Mouse (Mus musculus) forebrain, embryonic 16.5 days (tissue): Measurements from ENCODE around the gene Antxrl. TPM values are rescaled to one million over a fixed set of nuclear protein-coding genes. Genes with fewer than 3 reads are reported as not detected.

Experiments
- ATAC-seq: fragments of 200-750 bp; cut with Nextera tagmentation; 2 replicates; pipeline ENCODE4 v1.8.0; 2017; ENCODE audit warnings: mild to moderate bottlenecking, moderate library complexity
- H3K27ac ChIP-seq: fragments of 300-500 bp; sonication (generic); 2 replicates; pipeline ENCODE4 v1.5.1; 2014; ENCODE audit warnings: low read length, control low read depth
- H3K27me3 ChIP-seq: fragments of 300-500 bp; sonication (generic); replicated peaks from 2 replicates; pipeline ENCODE4 v1.6.1; 2014; ENCODE audit warnings: low read length; ENCODE audit not compliant: control insufficient read depth, insufficient read depth
- H3K36me3 ChIP-seq: fragments of 300-500 bp; sonication (generic); 2 replicates; pipeline ENCODE4 v1.6.1; 2014; ENCODE audit not compliant: control insufficient read depth, insufficient read depth
- H3K4me1 ChIP-seq: fragments of 300-500 bp; sonication (generic); replicated peaks from 2 replicates; pipeline ENCODE4 v1.6.1; 2014; ENCODE audit warnings: low read length; ENCODE audit not compliant: control insufficient read depth, insufficient read depth
- H3K4me2 ChIP-seq: fragments of 300-500 bp; sonication (generic); 2 replicates; pipeline ENCODE4 v1.6.1; 2014; ENCODE audit warnings: mild to moderate bottlenecking, low read length, control low read depth
- H3K4me3 ChIP-seq: fragments of 300-500 bp; sonication (generic); replicated peaks from 2 replicates; pipeline ENCODE4 v1.5.1; 2014; ENCODE audit warnings: mild to moderate bottlenecking, low read length, control low read depth
- H3K9ac ChIP-seq: fragments of 300-500 bp; sonication (generic); replicated peaks from 2 replicates; pipeline ENCODE4 v1.6.1; 2014; ENCODE audit warnings: low read depth, low read length, control low read depth
- H3K9me3 ChIP-seq: fragments of 300-500 bp; sonication (generic); 2 replicates; pipeline ENCODE4 v1.6.1; 2016; ENCODE audit warnings: low read length; ENCODE audit not compliant: control insufficient read depth
- whole genome bisulfite sequencing: fragments of 180-500 bp; shearing (Covaris S2); extraction: QIAGEN DNeasy Blood & Tissue Kit; methylation state at CpG from one replicate; pipeline ENCODE4 v1.1.7; 2014; 5-methylcytosine and 5-hydroxymethylcytosine counted together
- polyA plus RNA-seq: library from polyadenylated mRNA; unstranded; fragments of >200 nt; fragmentation: Nextera tagmentation; extraction: Ambion mirVana; gene quantifications from 2 replicates; pipeline ENCODE4 v1.2.1, GENCODE M21; 2015

Gene Antxrl
- not detected in 2 replicates for polyA plus RNA-seq

GRCm38 (mm10) chr14:34052516-34052915 lies at the start of gene Antxrl:
Antxrl (plus strand) TSS chr14:34052707.
- no peak within 1 kb of the TSS for H3K9ac ChIP-seq
- H3K9me3 ChIP-seq, result no peaks in the 10 kb centered on the region
- no peaks in the 10 kb centered on the region for H3K27me3 ChIP-seq
- no peaks in the 10 kb centered on the region for H3K36me3 ChIP-seq
- no peak within 1 kb of the TSS for H3K27ac ChIP-seq
- no peak within 1 kb of the TSS for H3K4me2 ChIP-seq
- 92% methylated on average over 6 of the region's 6 CpGs for WGBS
- H3K4me1 ChIP-seq, result peaks cover 8% of the 10 kb centered on the region
- no peak for ATAC-seq
- no peak within 1 kb of the TSS for H3K4me3 ChIP-seq

GRCm38 (mm10) chr14:34015063-34015462 lies 37.4 kb upstream of the Antxrl start, which contains the start of gene Gm30083:
Gm30083 (minus strand) TSS chr14:34015182.
- H3K36me3 ChIP-seq, result no peaks in the 10 kb centered on the region
- H3K9me3 ChIP-seq, result no peaks in the 10 kb centered on the region
- H3K4me2 ChIP-seq, result no peak within 1 kb of the TSS
- WGBS, result 90% methylated on average over 3 of the region's 3 CpGs
- H3K9ac ChIP-seq, result no peak within 1 kb of the TSS
- H3K27me3 ChIP-seq, result no peaks in the 10 kb centered on the region
- no peak within 1 kb of the TSS for H3K4me3 ChIP-seq
- no peak within 1 kb of the TSS for H3K27ac ChIP-seq
- no peak for ATAC-seq
- H3K4me1 ChIP-seq, result no peaks in the 10 kb centered on the region

- no peak within 1 kb of the TSS for H3K4me3 ChIP-seq
- ATAC-seq, result no peak
- H3K27me3 ChIP-seq, result no peaks in the 10 kb centered on the region
- no peak within 1 kb of the TSS for H3K27ac ChIP-seq
- H3K4me1 ChIP-seq, result no peaks in the 10 kb centered on the region
- WGBS, result 100% methylated on average over 4 of the region's 4 CpGs
- H3K4me2 ChIP-seq, result no peak within 1 kb of the TSS
- no peak within 1 kb of the TSS for H3K9ac ChIP-seq
- no peaks in the 10 kb centered on the region for H3K9me3 ChIP-seq
- H3K36me3 ChIP-seq, result no peaks in the 10 kb centered on the region
These were observed 36.1 kb upstream of the Antxrl start, which contains the start of gene Gm5460 for GRCm38 (mm10) chr14:34016381-34016780. Gm5460 (plus strand) TSS chr14:34016758.

GRCm38 (mm10) chr14:34016938-34017337 lies 35.6 kb upstream of the Antxrl start:
- 95% methylated on average over 2 of the region's 2 CpGs for WGBS
- H3K9me3 ChIP-seq, result no peaks in the 10 kb centered on the region
- no peak for ATAC-seq
- H3K4me2 ChIP-seq, result no peak overlapping the region
- no peaks in the 10 kb centered on the region for H3K4me1 ChIP-seq
- H3K36me3 ChIP-seq, result no peaks in the 10 kb centered on the region
- no peak overlapping the region for H3K4me3 ChIP-seq
- H3K27ac ChIP-seq, result no peak overlapping the region
- H3K9ac ChIP-seq, result no peak overlapping the region
- H3K27me3 ChIP-seq, result no peaks in the 10 kb centered on the region

GRCm38 (mm10) chr14:34026710-34027109 lies 25.8 kb upstream of the Antxrl start:
- H3K4me1 ChIP-seq, result no peaks in the 10 kb centered on the region
- H3K4me3 ChIP-seq, result no peak overlapping the region
- 72% methylated on average over 2 of the region's 2 CpGs for WGBS
- no peak overlapping the region for H3K4me2 ChIP-seq
- no peaks in the 10 kb centered on the region for H3K9me3 ChIP-seq
- no peak overlapping the region for H3K27ac ChIP-seq
- no peaks in the 10 kb centered on the region for H3K27me3 ChIP-seq
- no peak overlapping the region for H3K9ac ChIP-seq
- H3K36me3 ChIP-seq, result no peaks in the 10 kb centered on the region
- ATAC-seq, result no peak

GRCm38 (mm10) chr14:34033841-34034610 lies 18.5 kb upstream of the Antxrl start:
- H3K27ac ChIP-seq, result no peak overlapping the region
- no peaks in the 10 kb centered on the region for H3K27me3 ChIP-seq
- no peaks in the 10 kb centered on the region for H3K36me3 ChIP-seq
- H3K4me1 ChIP-seq, result no peaks in the 10 kb centered on the region
- WGBS, result 89% methylated on average over 8 of the region's 8 CpGs
- no peak overlapping the region for H3K4me3 ChIP-seq
- no peak for ATAC-seq
- H3K9ac ChIP-seq, result no peak overlapping the region
- H3K9me3 ChIP-seq, result no peaks in the 10 kb centered on the region
- no peak overlapping the region for H3K4me2 ChIP-seq

GRCm38 (mm10) chr14:34041241-34041640 lies 11.3 kb upstream of the Antxrl start:
- no peaks in the 10 kb centered on the region for H3K36me3 ChIP-seq
- no peak overlapping the region for H3K9ac ChIP-seq
- ATAC-seq, result no peak
- no peak overlapping the region for H3K4me3 ChIP-seq
- no peaks in the 10 kb centered on the region for H3K4me1 ChIP-seq
- no peak overlapping the region for H3K27ac ChIP-seq
- H3K9me3 ChIP-seq, result no peaks in the 10 kb centered on the region
- H3K27me3 ChIP-seq, result no peaks in the 10 kb centered on the region
- H3K4me2 ChIP-seq, result no peak overlapping the region
- 80% methylated on average over 4 of the region's 4 CpGs for WGBS

GRCm38 (mm10) chr14:34043341-34043740 lies 9.2 kb upstream of the Antxrl start:
- 76% methylated on average over 3 of the region's 3 CpGs for WGBS
- Histone ChIP-seq H3K4me1 (no peaks in the 10 kb centered on the region), H3K4me3 (no peak overlapping the region), H3K36me3 (no peaks in the 10 kb centered on the region), H3K27ac (no peak overlapping the region), H3K27me3 (no peaks in the 10 kb centered on the region), H3K4me2 (no peak overlapping the region), H3K9ac (no peak overlapping the region), H3K9me3 (no peaks in the 10 kb centered on the region)
- no peak for ATAC-seq

- peak overlapping the region; percentile 57 for H3K27ac ChIP-seq
These were observed 2.3 kb upstream of the Antxrl start for GRCm38 (mm10) chr14:34050101-34050779.

More at GRCm38 (mm10) chr14:34050101-34050779, 2.3 kb upstream of the Antxrl start:
- Histone ChIP-seq H3K4me1 (peaks cover 8% of the 10 kb centered on the region), H3K9me3 (no peaks in the 10 kb centered on the region), H3K27me3 (no peaks in the 10 kb centered on the region), H3K9ac (no peak overlapping the region), H3K4me2 (no peak overlapping the region), H3K4me3 (no peak overlapping the region), H3K36me3 (no peaks in the 10 kb centered on the region)
- 56% methylated on average over 5 of the region's 5 CpGs for WGBS
- ATAC-seq, result peak; percentile 88
